Mouse (Mus musculus) right cerebral cortex, postnatal 4 days (tissue): ENCODE data around the gene Impdh1.
"Not testable (repeated sequence)": the region's sequence is repeated elsewhere in the genome, so short reads cannot be mapped to it uniquely, and the experiment has no call there.

Experiments used
- DNase-seq: peaks from one replicate; pipeline ENCODE4 v3.0.0-alpha.2; 2022

The Impdh1 gene

GRCm38 (mm10) chr6:29178888-29179658, 37.1 kb downstream of the Impdh1 start, which contains the start of gene Prrt4:
Prrt4 (minus strand) TSS chr6:29179584.
- peak; percentile 75 for DNase-seq

- DNase-seq: no peak
Observed at GRCm38 (mm10) chr6:29177901-29178879, 38.0 kb downstream of the Impdh1 start.

GRCm38 (mm10) chr6:29175113-29175512, 41.1 kb downstream of the Impdh1 start:
- no peak for DNase-seq

- no peak for DNase-seq
Observed at GRCm38 (mm10) chr6:29174368-29174767, 41.8 kb downstream of the Impdh1 start.

- DNase-seq: peak; percentile 78
Observed at GRCm38 (mm10) chr6:29170952-29171388, 45.2 kb downstream of the Impdh1 start.

- DNase-seq: peak; percentile 42
Observed at GRCm38 (mm10) chr6:29170063-29170921, 45.9 kb downstream of the Impdh1 start.

- no peak for DNase-seq
Observed at GRCm38 (mm10) chr6:29169675-29170062, 46.5 kb downstream of the Impdh1 start.

- DNase-seq: no peak
Observed at GRCm38 (mm10) chr6:29168871-29169270, 47.3 kb downstream of the Impdh1 start.

- no peak for DNase-seq
Observed at GRCm38 (mm10) chr6:29166196-29166595, 50.0 kb downstream of the Impdh1 start.

- DNase-seq: peak; percentile 75
Observed at GRCm38 (mm10) chr6:29164314-29165244, 51.6 kb downstream of the Impdh1 start, which contains the start of gene Rbm28. Rbm28 (minus strand) TSS chr6:29165006.

- not testable (repeated sequence) for DNase-seq
Observed at GRCm38 (mm10) chr6:29161291-29161690, 54.9 kb downstream of the Impdh1 start.

- DNase-seq: no peak
Observed at GRCm38 (mm10) chr6:29160786-29161185, 55.4 kb downstream of the Impdh1 start.

GRCm38 (mm10) chr6:29156326-29156725, 59.8 kb downstream of the Impdh1 start:
- DNase-seq: no peak
